Mouse (Mus musculus) stomach, postnatal 0 days (tissue): ENCODE measurements at regions not wholly inside any gene's neighbourhood (a gene's known extent, or its start where the extent isn't known, plus 50 kb on each side); places are given as distances from the start of the nearest gene placed in this dataset.

Source experiments
- ATAC-seq: fragments of 200-750 bp; cut with Nextera tagmentation; 2 replicates; pipeline ENCODE4 v1.8.0; 2017; ENCODE audit not compliant: low FRiP score, low TSS enrichment
- DNase-seq: peaks from one replicate; pipeline ENCODE4 v3.0.0-alpha.2; 2016; ENCODE audit warnings: low spot score
- H3K27ac ChIP-seq: fragments of 300-500 bp; sonication (generic); replicated peaks from 2 replicates; pipeline ENCODE4 v1.5.1; 2014; ENCODE audit warnings: mild to moderate bottlenecking, control low read depth
- H3K27me3 ChIP-seq: fragments of 300-500 bp; sonication (generic); 2 replicates; pipeline ENCODE4 v1.6.1; 2014; ENCODE audit warnings: low read length; ENCODE audit not compliant: control insufficient read depth, insufficient read depth
- H3K36me3 ChIP-seq: fragments of 300-500 bp; sonication (generic); 2 replicates; pipeline ENCODE4 v1.6.1; 2014; ENCODE audit warnings: low read length, mixed read lengths; ENCODE audit not compliant: control insufficient read depth, insufficient read depth
- H3K4me1 ChIP-seq: fragments of 300-500 bp; sonication (generic); replicated peaks from 2 replicates; pipeline ENCODE4 v1.6.1; 2014; ENCODE audit warnings: antibody characterized with exemption; ENCODE audit not compliant: control insufficient read depth, insufficient read depth
- H3K4me2 ChIP-seq: fragments of 300-500 bp; sonication (generic); replicated peaks from 2 replicates; pipeline ENCODE4 v1.6.1; 2014; ENCODE audit warnings: low read depth, mild to moderate bottlenecking, control low read depth, moderate library complexity
- H3K4me3 ChIP-seq: fragments of 300-500 bp; sonication (generic); 2 replicates; pipeline ENCODE4 v1.5.1; 2014; ENCODE audit warnings: low read depth, low read length, control low read depth
- H3K9ac ChIP-seq: fragments of 300-500 bp; sonication (generic); 2 replicates; pipeline ENCODE4 v1.6.1; 2014; ENCODE audit warnings: mild to moderate bottlenecking, low read length, control low read depth, mixed read lengths
- H3K9me3 ChIP-seq: fragments of 300-500 bp; sonication (generic); 2 replicates; pipeline ENCODE4 v1.6.1; 2016; ENCODE audit warnings: low read length; ENCODE audit not compliant: control insufficient read depth
- CTCF ChIP-seq: IDR thresholded peaks from 2 replicates; pipeline ENCODE4 v1.5.1; 2016; ENCODE audit warnings: antibody characterized with exemption, low read depth, mild to moderate bottlenecking, moderate library complexity
- EP300 ChIP-seq: optimal IDR thresholded peaks from 2 replicates; pipeline ENCODE3; 2016; ENCODE audit warnings: antibody characterized with exemption
- WGBS: fragments of 180-500 bp; shearing (Covaris S2); extraction: QIAGEN DNeasy Blood & Tissue Kit; methylation state at CpG from one replicate; pipeline ENCODE4 v1.1.7; 2014; 5-methylcytosine and 5-hydroxymethylcytosine counted together

DNA sequence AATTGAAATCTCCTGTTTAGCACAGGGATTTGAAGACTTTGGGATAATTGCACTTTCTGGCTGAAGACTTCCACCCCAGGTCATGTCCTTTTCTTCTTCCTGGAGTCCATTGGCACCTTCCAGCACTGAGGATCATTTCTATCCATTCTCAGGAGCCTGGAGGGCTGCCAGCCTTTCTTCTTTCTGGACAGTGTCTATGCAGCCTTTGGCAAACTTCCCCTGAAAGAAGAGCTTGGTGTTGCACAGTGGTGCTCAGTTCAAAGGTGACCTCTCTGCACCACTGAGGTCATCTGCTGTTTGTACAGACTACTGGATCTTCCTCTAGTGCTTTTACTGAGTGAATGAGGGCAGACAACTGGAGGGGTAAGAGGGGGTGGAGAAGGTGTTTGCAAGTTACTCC lies 249.8 kb downstream of the Dmrt2 start:
- Histone ChIP-seq H3K4me2 (no peak overlapping the region), H3K27me3 (no peaks in the 10 kb centered on the region), H3K27ac (no peak overlapping the region), H3K9me3 (no peaks in the 10 kb centered on the region), H3K4me3 (no peak overlapping the region), H3K4me1 (no peaks in the 10 kb centered on the region), H3K9ac (no peak overlapping the region), H3K36me3 (no peaks in the 10 kb centered on the region)
- no peak for DNase-seq
- no peak for ATAC-seq
- TF ChIP-seq EP300 (no peak), CTCF (no peak)

DNA sequence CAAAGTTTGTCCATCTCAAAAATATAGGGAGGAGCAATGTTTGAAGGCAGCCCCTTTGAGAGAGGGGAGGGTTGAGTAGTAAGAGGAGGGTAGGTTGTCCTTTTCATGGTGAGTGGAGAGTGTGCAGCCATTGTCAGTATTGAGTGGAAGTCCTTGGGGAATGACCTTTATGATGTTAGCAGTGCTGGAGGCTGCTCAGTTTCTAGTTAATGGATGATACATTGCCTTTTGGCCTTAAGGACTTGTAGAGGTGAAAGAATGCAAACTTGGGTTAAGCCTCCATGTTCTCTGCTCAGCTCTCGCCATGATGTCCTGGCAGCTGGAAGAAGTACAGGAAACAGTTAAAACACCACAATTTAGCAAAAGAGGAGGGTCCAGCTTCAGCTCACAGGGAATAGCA lies 250.6 kb downstream of the Dmrt2 start:
- Histone ChIP-seq H3K9me3 (no peaks in the 10 kb centered on the region), H3K27ac (no peak overlapping the region), H3K9ac (no peak overlapping the region), H3K4me1 (no peaks in the 10 kb centered on the region), H3K4me2 (no peak overlapping the region), H3K36me3 (no peaks in the 10 kb centered on the region), H3K27me3 (no peaks in the 10 kb centered on the region), H3K4me3 (no peak overlapping the region)
- TF ChIP-seq CTCF, result no peak
- no peak for TF ChIP-seq EP300
- WGBS, result 79% methylated on average over 1 of the region's 1 CpGs
- ATAC-seq (no peak), DNase-seq (no peak)

DNA sequence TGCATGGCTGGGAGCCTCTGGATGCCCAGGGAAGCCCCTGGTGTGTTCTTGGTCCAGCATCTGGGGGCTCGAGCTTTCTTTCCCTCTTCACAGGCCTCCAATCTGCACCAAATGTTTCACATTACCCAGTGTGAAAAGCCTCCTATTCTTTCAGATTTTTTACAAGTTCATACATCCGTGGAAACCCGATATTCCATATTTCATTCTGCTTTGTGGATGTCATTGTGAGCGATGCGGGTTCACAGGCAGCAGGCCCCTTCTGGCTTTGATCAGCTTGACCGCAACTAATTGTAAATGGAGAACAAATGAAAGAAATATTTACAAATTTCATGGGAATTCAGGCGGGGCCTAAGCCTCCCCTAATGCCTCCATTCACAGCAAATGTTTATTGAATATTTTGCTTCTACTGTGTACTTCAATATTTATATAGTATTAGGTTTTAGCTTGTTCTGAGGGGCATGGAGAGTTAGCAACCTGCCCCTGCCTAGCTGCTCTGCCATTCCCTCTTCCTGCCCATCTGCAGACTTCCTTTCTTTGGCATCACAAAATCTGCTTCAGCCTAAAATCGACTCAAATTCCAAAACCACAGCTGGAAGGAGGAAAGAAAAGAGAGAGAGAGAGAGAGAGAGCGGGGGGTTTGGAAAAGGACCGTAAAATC lies 251.6 kb downstream of the Dmrt2 start:
- Histone ChIP-seq H3K4me2 (no peak overlapping the region), H3K4me3 (no peak overlapping the region), H3K27me3 (no peaks in the 10 kb centered on the region), H3K9ac (no peak overlapping the region), H3K27ac (no peak overlapping the region), H3K4me1 (no peaks in the 10 kb centered on the region), H3K9me3 (no peaks in the 10 kb centered on the region), H3K36me3 (no peaks in the 10 kb centered on the region)
- no peak for TF ChIP-seq CTCF
- 45% methylated on average over 10 of the region's 10 CpGs for WGBS
- no peak for ATAC-seq
- DNase-seq, result no peak

DNA sequence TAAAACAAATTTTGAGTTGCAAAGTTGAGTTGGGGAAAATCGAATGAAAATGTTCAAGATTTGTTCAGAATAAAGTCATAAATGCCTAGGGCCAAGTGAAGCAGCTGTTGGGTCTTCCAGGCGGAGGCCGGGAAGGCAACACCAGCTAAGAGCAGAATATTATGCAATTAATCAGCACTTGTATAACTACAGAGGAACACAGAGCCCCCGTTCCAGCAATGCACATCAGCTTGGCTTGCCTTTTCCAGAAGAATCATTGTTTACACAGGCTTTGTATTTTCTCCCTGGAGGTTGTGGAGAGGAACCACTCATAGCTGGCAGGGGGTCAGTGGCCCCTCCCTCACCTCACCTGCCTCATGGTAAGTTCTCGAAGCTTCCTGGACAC lies 252.2 kb downstream of the Dmrt2 start:
- DNase-seq (no peak), ATAC-seq (no peak; the same call in 1 of the 2 replicates)
- H3K36me3 ChIP-seq, result no peaks in the 10 kb centered on the region
- 25% methylated on average over 5 of the region's 5 CpGs for WGBS
- H3K4me2 ChIP-seq, result no peak overlapping the region
- no peaks in the 10 kb centered on the region for H3K9me3 ChIP-seq
- H3K27ac ChIP-seq, result no peak overlapping the region
- H3K9ac ChIP-seq, result no peak overlapping the region
- H3K27me3 ChIP-seq, result no peaks in the 10 kb centered on the region
- TF ChIP-seq CTCF, result no peak
- no peak for TF ChIP-seq EP300
- no peaks in the 10 kb centered on the region for H3K4me1 ChIP-seq
- no peak overlapping the region for H3K4me3 ChIP-seq

DNA sequence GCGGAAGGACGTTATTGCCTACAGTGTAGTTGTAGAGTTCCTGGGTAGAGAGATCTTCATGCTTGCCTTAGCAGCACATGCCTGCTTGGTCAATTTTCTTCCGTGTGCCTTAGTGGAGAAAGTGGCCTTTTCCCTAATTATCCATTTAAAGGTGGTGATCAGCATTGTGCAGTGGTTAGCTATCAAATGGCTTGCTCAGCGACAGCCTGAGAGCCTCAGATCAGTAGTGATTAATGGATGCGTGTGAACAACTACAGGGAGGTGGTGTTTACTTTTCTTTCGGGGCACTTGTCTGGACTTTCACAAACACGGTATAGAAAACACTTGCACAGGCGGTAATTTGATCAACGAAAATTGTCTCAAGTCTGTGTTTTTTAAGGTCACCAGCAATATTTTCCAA lies 255.0 kb downstream of the Dmrt2 start:
- no peak overlapping the region for H3K4me3 ChIP-seq
- TF ChIP-seq CTCF, result no peak
- no peak for TF ChIP-seq EP300
- no peak overlapping the region for H3K9ac ChIP-seq
- no peaks in the 10 kb centered on the region for H3K27me3 ChIP-seq
- DNase-seq, result no peak
- 33% methylated on average over 9 of the region's 9 CpGs for WGBS
- no peaks in the 10 kb centered on the region for H3K36me3 ChIP-seq
- ATAC-seq, result no peak
- no peaks in the 10 kb centered on the region for H3K9me3 ChIP-seq
- no peak overlapping the region for H3K4me2 ChIP-seq
- H3K27ac ChIP-seq, result no peak overlapping the region
- no peaks in the 10 kb centered on the region for H3K4me1 ChIP-seq

DNA sequence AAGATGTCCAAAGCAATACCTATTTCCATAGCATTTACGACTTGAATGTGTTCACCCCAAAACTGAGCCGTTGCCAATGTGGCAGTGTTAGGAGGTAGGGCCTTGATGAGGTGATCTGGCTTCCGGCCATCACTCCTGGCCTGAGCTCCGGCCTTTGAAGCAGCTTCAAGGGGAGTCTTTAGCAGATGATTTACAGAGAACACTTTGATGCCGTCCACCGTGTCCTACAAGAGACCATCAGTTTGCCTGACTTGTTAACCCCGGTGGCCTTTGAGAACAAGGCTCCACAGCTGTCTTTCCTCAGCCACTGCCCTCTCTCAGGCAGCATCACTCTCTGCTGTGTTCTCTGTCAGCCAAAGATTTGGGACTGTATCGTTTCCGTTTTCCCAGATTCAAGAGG lies 265.1 kb downstream of the Dmrt2 start:
- WGBS, result 35% methylated on average over 9 of the region's 9 CpGs
- no peak overlapping the region for H3K4me2 ChIP-seq
- no peaks in the 10 kb centered on the region for H3K27me3 ChIP-seq
- no peak overlapping the region for H3K4me3 ChIP-seq
- no peak overlapping the region for H3K9ac ChIP-seq
- H3K9me3 ChIP-seq, result no peaks in the 10 kb centered on the region
- H3K4me1 ChIP-seq, result no peaks in the 10 kb centered on the region
- no peak for ATAC-seq
- H3K36me3 ChIP-seq, result no peaks in the 10 kb centered on the region
- TF ChIP-seq CTCF (no peak), EP300 (no peak)
- no peak for DNase-seq
- no peak overlapping the region for H3K27ac ChIP-seq
